Mouse (Mus musculus) testis, adult 2 months (tissue): ENCODE results near the gene Rgl2.

Experiments
- CTCF ChIP-seq: fragments of 200-500 bp; IDR thresholded peaks from 2 replicates; pipeline ENCODE4 v1.5.1; 2012; ENCODE audit warnings: low read depth, mild to moderate bottlenecking, inconsistent platforms, low read length, moderate library complexity; ENCODE audit not compliant: control insufficient read depth, insufficient read depth, insufficient replicate concordance
- POLR2A ChIP-seq: fragments of 200-500 bp; IDR thresholded peaks from 2 replicates; pipeline ENCODE4 v1.6.1; 2012; ENCODE audit warnings: low read depth, mild to moderate bottlenecking, inconsistent platforms, low read length, moderate library complexity; ENCODE audit not compliant: control insufficient read depth

DNA sequence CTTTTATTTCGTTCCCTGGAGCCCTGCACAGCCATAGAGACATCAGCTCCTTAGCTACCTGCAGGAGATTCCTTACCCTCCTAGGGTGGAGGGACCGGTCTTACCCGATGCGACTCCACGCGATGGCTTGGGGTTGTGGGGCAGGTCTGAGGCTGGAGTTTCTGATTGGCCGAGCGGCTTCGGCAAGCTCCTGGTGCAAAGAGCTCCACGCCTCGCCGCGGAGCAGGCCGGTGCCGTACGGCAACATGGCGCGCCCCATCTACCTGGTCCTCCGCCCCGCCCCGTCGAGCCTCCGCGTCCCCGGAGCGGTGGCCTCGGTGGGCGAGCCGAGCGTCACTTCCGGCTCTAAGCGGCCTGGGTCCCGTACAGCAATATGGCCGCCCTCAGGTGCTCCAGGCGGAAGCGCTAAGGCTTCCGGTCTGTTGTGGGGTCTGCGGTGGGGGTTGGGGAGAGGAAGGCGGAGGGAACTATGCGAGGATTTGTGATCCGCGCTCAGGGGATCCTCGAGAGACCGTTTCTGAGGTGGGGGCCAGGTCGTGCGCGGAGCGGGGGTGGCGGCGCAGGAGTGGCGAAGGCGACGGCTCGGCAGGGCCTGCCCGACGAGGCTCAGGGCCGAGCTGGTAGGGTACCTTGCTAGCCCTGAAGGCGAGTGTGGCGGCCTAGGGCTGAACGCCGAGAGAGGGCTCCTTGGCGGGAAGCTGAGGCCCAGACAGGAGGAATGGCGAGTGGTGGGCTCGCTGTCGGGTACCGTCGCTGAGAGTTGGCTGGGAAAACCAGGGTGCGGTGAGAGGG is 20.1 kb upstream of the Rgl2 start, which contains the start of gene Daxx:
- TF ChIP-seq CTCF (no peak), POLR2A (peak; percentile 80)
